Mouse (Mus musculus) ES-Bruce4 (cell line): ENCODE results near the gene Igdcc3. TPM values are rescaled to one million over a fixed set of nuclear protein-coding genes. Genes with fewer than 3 reads are reported as not detected.

Experiments
- H3K27ac ChIP-seq: 2 replicates; pipeline ENCODE4 v1.5.1; 2012; ENCODE audit warnings: low read length, inconsistent platforms; ENCODE audit not compliant: insufficient read depth
- H3K27me3 ChIP-seq: 2 replicates; pipeline ENCODE4 v1.6.1; 2012; ENCODE audit warnings: mild to moderate bottlenecking, low read length, inconsistent platforms; ENCODE audit not compliant: control insufficient read depth, poor library complexity, insufficient read depth, severe bottlenecking
- H3K36me3 ChIP-seq: 2 replicates; pipeline ENCODE4 v1.6.1; 2012; ENCODE audit warnings: inconsistent platforms, mild to moderate bottlenecking, low read length, moderate library complexity; ENCODE audit not compliant: control insufficient read depth, poor library complexity, insufficient read depth, severe bottlenecking
- H3K4me1 ChIP-seq: one replicate; pipeline ENCODE4 v1.8.1; 2011; ENCODE audit warnings: low read length; ENCODE audit not compliant: control insufficient read depth, insufficient read depth
- H3K4me3 ChIP-seq: 2 replicates; pipeline ENCODE4 v1.5.1; 2011; ENCODE audit warnings: low read depth, mild to moderate bottlenecking, low read length
- H3K9ac ChIP-seq: 2 replicates; pipeline ENCODE4 v1.6.1; 2012; ENCODE audit warnings: low read depth, mild to moderate bottlenecking, inconsistent platforms; ENCODE audit not compliant: poor library complexity, severe bottlenecking
- H3K9me3 ChIP-seq: replicated peaks from 2 replicates; pipeline ENCODE4 v1.6.1; 2012; ENCODE audit warnings: mild to moderate bottlenecking, low read length, inconsistent platforms; ENCODE audit not compliant: control insufficient read depth, poor library complexity, insufficient read depth, severe bottlenecking
- CTCF ChIP-seq: IDR thresholded peaks from one replicate; pipeline ENCODE4 v1.8.1; 2011; ENCODE audit warnings: low read depth, low read length
- EP300 ChIP-seq: IDR thresholded peaks from 2 replicates; pipeline ENCODE4 v1.6.1; 2011; ENCODE audit warnings: low read depth, low read length; ENCODE audit not compliant: insufficient read depth
- POLR2A ChIP-seq: IDR thresholded peaks from one replicate; pipeline ENCODE4 v1.8.1; 2011; ENCODE audit warnings: low read length; ENCODE audit not compliant: insufficient read depth
- polyA plus RNA-seq: library from polyadenylated mRNA; stranded (reverse); fragments of >200 nt; gene quantifications from 2 replicates; pipeline ENCODE4 v1.2.4, GENCODE M21; 2011; ENCODE audit warnings: low read depth; ENCODE audit not compliant: missing spikeins, insufficient read depth, insufficient read length

Gene Igdcc3
- polyA plus RNA-seq, 1 experiment, result 8.9 TPM

DNA sequence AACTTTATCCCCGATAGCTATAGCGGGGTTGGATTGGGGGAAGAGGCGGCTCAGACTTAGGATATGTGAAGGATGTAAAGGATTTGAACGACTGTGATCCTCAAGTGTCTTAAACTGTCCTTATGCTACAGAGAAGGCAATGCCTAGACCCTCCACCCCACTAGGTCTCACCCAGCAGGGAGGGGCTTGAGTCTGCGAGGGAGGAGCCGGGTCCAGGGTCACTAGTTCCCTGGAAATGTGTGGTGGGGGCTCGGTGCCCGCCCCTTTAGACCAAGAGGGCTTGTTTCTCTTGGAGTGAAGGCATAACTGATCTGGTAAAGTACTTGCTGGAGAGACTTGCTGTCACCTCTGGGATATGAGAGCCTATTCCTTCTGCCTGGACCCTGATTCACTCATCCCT, 1.4 kb downstream of the Igdcc3 start:
- no peaks in the 10 kb centered on the region for H3K36me3 ChIP-seq
- H3K4me3 ChIP-seq, result peak overlapping the region; percentile 84
- H3K9ac ChIP-seq, result no peak overlapping the region
- H3K9me3 ChIP-seq, result no peaks in the 10 kb centered on the region
- no peak for TF ChIP-seq POLR2A
- no peak for TF ChIP-seq CTCF
- no peak for TF ChIP-seq EP300
- H3K4me1 ChIP-seq, result no peaks in the 10 kb centered on the region
- H3K27ac ChIP-seq, result no peak overlapping the region
- H3K27me3 ChIP-seq, result peaks cover 10% of the 10 kb centered on the region; the same call in 1 of the 2 replicates

DNA sequence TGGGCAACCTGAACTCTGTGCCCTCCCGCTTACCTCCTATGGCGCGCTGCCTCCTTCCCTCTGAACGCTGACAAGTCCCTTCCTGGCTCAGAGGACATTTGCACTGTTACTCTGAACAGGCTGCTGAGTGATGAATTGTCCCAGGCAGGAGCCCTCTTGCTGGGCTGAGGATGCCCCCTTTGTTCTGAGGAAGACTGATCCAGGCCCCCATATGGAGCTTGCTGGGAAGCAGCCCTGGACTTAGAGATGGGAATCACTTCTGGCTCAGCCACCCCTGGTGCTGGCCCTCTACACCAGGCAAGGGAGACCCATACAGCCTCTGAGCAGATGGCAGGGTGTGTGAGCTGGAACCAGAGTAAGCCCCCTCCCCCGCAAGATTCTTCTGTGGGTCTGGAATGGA, 5.0 kb downstream of the Igdcc3 start:
- Histone ChIP-seq H3K9me3 (no peaks in the 10 kb centered on the region), H3K36me3 (no peaks in the 10 kb centered on the region), H3K27me3 (peaks cover 4% of the 10 kb centered on the region; the same call in 1 of the 2 replicates), H3K27ac (no peak overlapping the region), H3K9ac (no peak overlapping the region), H3K4me3 (no peak overlapping the region), H3K4me1 (no peaks in the 10 kb centered on the region)
- TF ChIP-seq CTCF (no peak), POLR2A (no peak), EP300 (no peak)

GRCm38 (mm10) chr9:65148507-65148906, 7.5 kb downstream of the Igdcc3 start:
- Histone ChIP-seq H3K9ac (no peak overlapping the region), H3K27ac (no peak overlapping the region), H3K36me3 (no peaks in the 10 kb centered on the region), H3K27me3 (0 out of 2 replicates have a peak, but pooled peaks cover under 1% of the 10 kb centered on the region), H3K4me3 (no peak overlapping the region), H3K9me3 (no peaks in the 10 kb centered on the region), H3K4me1 (no peaks in the 10 kb centered on the region)
- TF ChIP-seq POLR2A (no peak), CTCF (no peak), EP300 (no peak)

- no peak for TF ChIP-seq EP300
- no peaks in the 10 kb centered on the region for H3K36me3 ChIP-seq
- no peak overlapping the region for H3K9ac ChIP-seq
- H3K4me3 ChIP-seq, result no peak overlapping the region
- H3K27me3 ChIP-seq, result no peaks in the 10 kb centered on the region
- peaks cover 3% of the 10 kb centered on the region for H3K4me1 ChIP-seq
- H3K9me3 ChIP-seq, result no peaks in the 10 kb centered on the region
- H3K27ac ChIP-seq, result no peak overlapping the region
Measured at GRCm38 (mm10) chr9:65152711-65153330, 11.8 kb downstream of the Igdcc3 start.

DNA sequence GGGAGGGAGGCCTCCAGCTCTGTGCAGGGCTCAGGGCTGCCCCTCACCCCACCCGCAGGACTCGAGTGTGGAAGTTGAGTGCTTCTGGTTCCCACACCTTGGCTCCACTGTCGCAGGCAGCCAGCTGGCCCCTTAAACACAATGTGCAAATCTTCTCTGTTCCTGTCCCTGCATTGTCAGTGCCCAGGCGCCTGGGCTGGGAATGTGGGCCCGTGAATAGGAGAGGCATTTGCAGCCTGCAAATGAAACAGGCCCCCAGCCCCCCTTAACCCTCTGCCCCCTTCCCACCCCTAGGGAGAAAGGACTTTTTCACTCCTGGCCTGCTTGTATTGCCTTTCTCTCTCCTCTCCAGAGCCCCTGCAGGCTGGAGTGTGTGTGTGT, 12.3 kb downstream of the Igdcc3 start:
- H3K4me1 ChIP-seq, result peaks cover 3% of the 10 kb centered on the region
- H3K9me3 ChIP-seq, result no peaks in the 10 kb centered on the region
- no peak for TF ChIP-seq POLR2A
- no peak for TF ChIP-seq CTCF
- TF ChIP-seq EP300, result no peak
- no peak overlapping the region for H3K9ac ChIP-seq
- H3K27me3 ChIP-seq, result no peaks in the 10 kb centered on the region
- no peak overlapping the region for H3K27ac ChIP-seq
- H3K36me3 ChIP-seq, result no peaks in the 10 kb centered on the region
- no peak overlapping the region for H3K4me3 ChIP-seq

- Histone ChIP-seq H3K27me3 (no peaks in the 10 kb centered on the region), H3K4me1 (peaks cover 3% of the 10 kb centered on the region), H3K27ac (no peak overlapping the region), H3K4me3 (no peak overlapping the region), H3K9ac (no peak overlapping the region), H3K36me3 (no peaks in the 10 kb centered on the region), H3K9me3 (no peaks in the 10 kb centered on the region)
- TF ChIP-seq EP300 (peak; percentile 61; the same call in 1 of the 2 replicates), POLR2A (no peak), CTCF (no peak)
Measured at GRCm38 (mm10) chr9:65154692-65155455, 13.9 kb downstream of the Igdcc3 start.
